Mouse (Mus musculus): ENCODE results near the gene Mrpl49. TPM values are rescaled to one million over a fixed set of nuclear protein-coding genes. Genes with fewer than 3 reads are reported as not detected.

The Mrpl49 gene
- polyA plus RNA-seq, 1 experiment from 2014 or later, result 72.4 TPM

Small RNA genes within 50 kb of the gene (microRNA-seq; reads per million reads assigned to microRNA genes)
- 1.1 reads per million for gene Mir6988

Other genes starting within 250 kb of the Mrpl49 start
- gene Frmd8, start 182.5 kb downstream of the Mrpl49 start, polyA plus RNA-seq (2015; fragmentation: Nextera tagmentation; extraction: Ambion mirVana), result 19.5 and 23.3 TPM in 2 replicates
- 1.2 and 1.7 TPM in 2 replicates for gene Slc25a45, start 180.0 kb downstream of the Mrpl49 start, polyA plus RNA-seq (2015; fragmentation: Nextera tagmentation; extraction: Ambion mirVana)
- 12.9 and 14.3 TPM in 2 replicates for gene Tigd3, start 163.6 kb downstream of the Mrpl49 start, polyA plus RNA-seq (2015; fragmentation: Nextera tagmentation; extraction: Ambion mirVana)
- 120 and 137 TPM in 2 replicates for gene Dpf2, start 144.8 kb downstream of the Mrpl49 start, polyA plus RNA-seq (2015; fragmentation: Nextera tagmentation; extraction: Ambion mirVana)
- gene Cdc42ep2, start 133.0 kb downstream of the Mrpl49 start, polyA plus RNA-seq (2015; fragmentation: Nextera tagmentation; extraction: Ambion mirVana), result 9.1 and 10.1 TPM in 2 replicates
- 35.5 and 36.2 TPM in 2 replicates for gene Pola2, start 93.6 kb downstream of the Mrpl49 start, polyA plus RNA-seq (2015; fragmentation: Nextera tagmentation; extraction: Ambion mirVana)
- gene Slc22a20, start 71.6 kb downstream of the Mrpl49 start, polyA plus RNA-seq (2015; fragmentation: Nextera tagmentation; extraction: Ambion mirVana), result not detected in 2 replicates
- gene Capn1, start 41.9 kb downstream of the Mrpl49 start, polyA plus RNA-seq (2015; fragmentation: Nextera tagmentation; extraction: Ambion mirVana), result 1.6 and 1.8 TPM in 2 replicates
- gene Syvn1, start 11.2 kb downstream of the Mrpl49 start, polyA plus RNA-seq (2015; fragmentation: Nextera tagmentation; extraction: Ambion mirVana), result 25.7 and 26.5 TPM in 2 replicates
- gene Fau, start 59 bp upstream of the Mrpl49 start, polyA plus RNA-seq (2015; fragmentation: Nextera tagmentation; extraction: Ambion mirVana), result 582 and 618 TPM in 2 replicates
- gene Znhit2, start 3.4 kb upstream of the Mrpl49 start, polyA plus RNA-seq (2015; fragmentation: Nextera tagmentation; extraction: Ambion mirVana), result 33.0 and 35.9 TPM in 2 replicates
- 34.9 and 36.3 TPM in 2 replicates for gene Tm7sf2, start 10.6 kb upstream of the Mrpl49 start, polyA plus RNA-seq (2015; fragmentation: Nextera tagmentation; extraction: Ambion mirVana)
- 76.3 and 89.3 TPM in 2 replicates for gene Vps51, start 19.4 kb upstream of the Mrpl49 start, polyA plus RNA-seq (2015; fragmentation: Nextera tagmentation; extraction: Ambion mirVana)
- not detected in 2 replicates for gene Tmem262, start 22.2 kb upstream of the Mrpl49 start, polyA plus RNA-seq (2015; fragmentation: Nextera tagmentation; extraction: Ambion mirVana)
- 2.1 and 2.6 TPM in 2 replicates for gene Gm28374, start 24.5 kb upstream of the Mrpl49 start, polyA plus RNA-seq (2015; fragmentation: Nextera tagmentation; extraction: Ambion mirVana)
- gene Zfpl1, start 27.2 kb upstream of the Mrpl49 start, polyA plus RNA-seq (2015; fragmentation: Nextera tagmentation; extraction: Ambion mirVana), result 80.8 and 83.5 TPM in 2 replicates
- 19.3 and 22.3 TPM in 2 replicates for gene Cdca5, start 27.2 kb upstream of the Mrpl49 start, polyA plus RNA-seq (2015; fragmentation: Nextera tagmentation; extraction: Ambion mirVana)
- gene AC131692.1, start 36.6 kb upstream of the Mrpl49 start, polyA plus RNA-seq (2015; fragmentation: Nextera tagmentation; extraction: Ambion mirVana), result 0.31 and 0.37 TPM in 2 replicates
- gene Naaladl1, start 48.0 kb upstream of the Mrpl49 start, polyA plus RNA-seq (2015; fragmentation: Nextera tagmentation; extraction: Ambion mirVana), result 0.33 and 0.53 TPM in 2 replicates
- 53.5 and 56.5 TPM in 2 replicates for gene Sac3d1, start 60.9 kb upstream of the Mrpl49 start, polyA plus RNA-seq (2015; fragmentation: Nextera tagmentation; extraction: Ambion mirVana)
- 43.1 and 45.6 TPM in 2 replicates for gene Snx15, start 70.5 kb upstream of the Mrpl49 start, polyA plus RNA-seq (2015; fragmentation: Nextera tagmentation; extraction: Ambion mirVana)
- gene Batf2, start 83.2 kb upstream of the Mrpl49 start, polyA plus RNA-seq (2015; fragmentation: Nextera tagmentation; extraction: Ambion mirVana), result 0.13 TPM in 1 of 2 replicates, not detected in the other
- 84.4 and 90.1 TPM in 2 replicates for gene Arl2, start 83.8 kb upstream of the Mrpl49 start, polyA plus RNA-seq (2015; fragmentation: Nextera tagmentation; extraction: Ambion mirVana)
- gene Majin, start 126.6 kb upstream of the Mrpl49 start, polyA plus RNA-seq (2015; fragmentation: Nextera tagmentation; extraction: Ambion mirVana), result not detected in 2 replicates
- gene Gpha2, start 168.6 kb upstream of the Mrpl49 start, polyA plus RNA-seq (2015; fragmentation: Nextera tagmentation; extraction: Ambion mirVana), result not detected in 2 replicates
- 95.5 and 98.5 TPM in 2 replicates for gene Ppp2r5b, start 178.1 kb upstream of the Mrpl49 start, polyA plus RNA-seq (2015; fragmentation: Nextera tagmentation; extraction: Ambion mirVana)
- 9.7 and 10.1 TPM in 2 replicates for gene Atg2a, start 183.9 kb upstream of the Mrpl49 start, polyA plus RNA-seq (2015; fragmentation: Nextera tagmentation; extraction: Ambion mirVana)
- gene Ehd1, start 218.9 kb upstream of the Mrpl49 start, polyA plus RNA-seq (2015; fragmentation: Nextera tagmentation; extraction: Ambion mirVana), result 88.1 TPM in 2 replicates
- 0.31 and 0.67 TPM in 2 replicates for gene Cdc42bpg, start 248.7 kb upstream of the Mrpl49 start, polyA plus RNA-seq (2015; fragmentation: Nextera tagmentation; extraction: Ambion mirVana)